Mouse (Mus musculus) stomach, embryonic 14.5 days (tissue): ENCODE measurements around the gene Def8. TPM values are rescaled to one million over a fixed set of nuclear protein-coding genes. Genes with fewer than 3 reads are reported as not detected.

Experiments
- ATAC-seq: fragments of 200-750 bp; cut with Nextera tagmentation; 2 replicates; pipeline ENCODE4 v1.8.0; 2017; ENCODE audit warnings: low read depth, moderate TSS enrichment; ENCODE audit not compliant: insufficient number of reproducible peaks, insufficient read depth, low FRiP score
- H3K27ac ChIP-seq: fragments of 300-500 bp; sonication (generic); 2 replicates; pipeline ENCODE4 v1.5.1; 2014; ENCODE audit warnings: mild to moderate bottlenecking, low read length, moderate library complexity, mixed read lengths
- H3K27me3 ChIP-seq: fragments of 300-500 bp; sonication (generic); 2 replicates; pipeline ENCODE4 v1.6.1; 2014; ENCODE audit warnings: low read length, control low read depth, mixed read lengths; ENCODE audit not compliant: control insufficient read depth, insufficient read depth
- H3K36me3 ChIP-seq: fragments of 300-500 bp; sonication (generic); 2 replicates; pipeline ENCODE4 v1.6.1; 2014; ENCODE audit warnings: mild to moderate bottlenecking, control low read depth, low read length, moderate library complexity, mixed read lengths; ENCODE audit not compliant: control insufficient read depth, insufficient read depth
- H3K4me1 ChIP-seq: fragments of 300-500 bp; sonication (generic); 2 replicates; pipeline ENCODE4 v1.6.1; 2014; ENCODE audit warnings: low read length, control low read depth, mixed read lengths; ENCODE audit not compliant: control insufficient read depth, insufficient read depth
- H3K4me2 ChIP-seq: fragments of 300-500 bp; sonication (generic); replicated peaks from 2 replicates; pipeline ENCODE4 v1.6.1; 2014; ENCODE audit warnings: low read depth, low read length, control low read depth
- H3K4me3 ChIP-seq: fragments of 300-500 bp; sonication (generic); 2 replicates; pipeline ENCODE4 v1.5.1; 2014; ENCODE audit warnings: low read depth, low read length, control low read depth
- H3K9ac ChIP-seq: fragments of 300-500 bp; sonication (generic); replicated peaks from 2 replicates; pipeline ENCODE4 v1.6.1; 2014; ENCODE audit warnings: low read depth, mild to moderate bottlenecking, control low read depth, low read length, moderate library complexity, mixed read lengths
- H3K9me3 ChIP-seq: fragments of 300-500 bp; sonication (generic); 2 replicates; pipeline ENCODE4 v1.6.1; 2016; ENCODE audit warnings: low read depth, low read length, control low read depth; ENCODE audit not compliant: control insufficient read depth
- WGBS: fragments of 180-500 bp; shearing (Covaris S2); extraction: QIAGEN DNeasy Blood & Tissue Kit; methylation state at CpG from one replicate; pipeline ENCODE4 v1.1.7; 2014; 5-methylcytosine and 5-hydroxymethylcytosine counted together
- polyA plus RNA-seq: library from polyadenylated mRNA; unstranded; fragments of >200 nt; fragmentation: Nextera tagmentation; extraction: Ambion mirVana; gene quantifications from 2 replicates; pipeline ENCODE4 v1.2.1, GENCODE M21; 2014

The Def8 gene
- polyA plus RNA-seq, 1 experiment from 2014 or later: 30.2 TPM

GRCm38 (mm10) chr8:123510819-123511218 lies 87.5 kb downstream of the Def8 start:
- Histone ChIP-seq H3K27me3 (peaks cover 12% of the 10 kb centered on the region; the same call in 1 of the 2 replicates), H3K4me1 (no peaks in the 10 kb centered on the region; the same call in 1 of the 2 replicates), H3K9ac (no peak overlapping the region), H3K4me2 (no peak overlapping the region), H3K4me3 (no peak overlapping the region), H3K9me3 (no peaks in the 10 kb centered on the region), H3K27ac (no peak overlapping the region), H3K36me3 (peaks cover 12% of the 10 kb centered on the region)
- ATAC-seq: no peak
- WGBS: 75% methylated on average over 5 of the region's 5 CpGs

Other genes with a start within 250 kb of the Def8 start
- gene Dpep1, start 237.3 kb upstream of the Def8 start, polyA plus RNA-seq: 1.1 and 1.7 TPM in 2 replicates
- gene Chmp1a, start 210.8 kb upstream of the Def8 start, polyA plus RNA-seq: 90.6 and 106 TPM in 2 replicates
- 4.1 and 5.7 TPM in 2 replicates for gene Spata33, start 210.7 kb upstream of the Def8 start, polyA plus RNA-seq
- 36.3 and 37.5 TPM in 2 replicates for gene Cdk10, start 198.7 kb upstream of the Def8 start, polyA plus RNA-seq
- 4.1 and 4.7 TPM in 2 replicates for gene Spata2l, start 187.3 kb upstream of the Def8 start, polyA plus RNA-seq
- gene Zfp276, start 169.3 kb upstream of the Def8 start, polyA plus RNA-seq: 21.8 and 23.2 TPM in 2 replicates
- gene Vps9d1, start 169.2 kb upstream of the Def8 start, polyA plus RNA-seq: 26.5 and 29.7 TPM in 2 replicates
- 29.4 and 33.6 TPM in 2 replicates for gene Fanca, start 105.0 kb upstream of the Def8 start, polyA plus RNA-seq
- gene Spire2, start 90.8 kb upstream of the Def8 start, polyA plus RNA-seq: 2.2 and 3.1 TPM in 2 replicates
- gene Tcf25, start 49.8 kb upstream of the Def8 start, polyA plus RNA-seq: 161 and 177 TPM in 2 replicates
- 0.10 TPM in 1 of 2 replicates, not detected in the other for gene Mc1r, start 16.4 kb upstream of the Def8 start, polyA plus RNA-seq
- 83.3 and 89.6 TPM in 2 replicates for gene Tubb3, start 12.1 kb upstream of the Def8 start, polyA plus RNA-seq
- 35.8 and 36.3 TPM in 2 replicates for gene Afg3l1, start 54.4 kb downstream of the Def8 start, polyA plus RNA-seq
- gene Dbndd1, start 91.9 kb downstream of the Def8 start, polyA plus RNA-seq: 4.0 and 5.7 TPM in 2 replicates
- gene Gas8, start 95.3 kb downstream of the Def8 start, polyA plus RNA-seq: 31.3 and 32.5 TPM in 2 replicates
- 10.8 and 11.7 TPM in 2 replicates for gene Rhou, start 230.4 kb downstream of the Def8 start, polyA plus RNA-seq